Mouse (Mus musculus) olfactory bulb, adult 2 months (tissue): ENCODE data around the gene Fbxl17.

Experiments used
- CTCF ChIP-seq: fragments of 200-500 bp; IDR thresholded peaks from 2 replicates; pipeline ENCODE4 v1.5.1; 2012; ENCODE audit warnings: low read depth, mild to moderate bottlenecking, low read length, moderate library complexity; ENCODE audit not compliant: insufficient read depth
- POLR2A ChIP-seq: fragments of 200-500 bp; IDR thresholded peaks from 2 replicates; pipeline ENCODE4 v1.6.1; 2012; ENCODE audit warnings: mild to moderate bottlenecking, low read depth, low read length, moderate library complexity; ENCODE audit not compliant: insufficient read depth

DNA sequence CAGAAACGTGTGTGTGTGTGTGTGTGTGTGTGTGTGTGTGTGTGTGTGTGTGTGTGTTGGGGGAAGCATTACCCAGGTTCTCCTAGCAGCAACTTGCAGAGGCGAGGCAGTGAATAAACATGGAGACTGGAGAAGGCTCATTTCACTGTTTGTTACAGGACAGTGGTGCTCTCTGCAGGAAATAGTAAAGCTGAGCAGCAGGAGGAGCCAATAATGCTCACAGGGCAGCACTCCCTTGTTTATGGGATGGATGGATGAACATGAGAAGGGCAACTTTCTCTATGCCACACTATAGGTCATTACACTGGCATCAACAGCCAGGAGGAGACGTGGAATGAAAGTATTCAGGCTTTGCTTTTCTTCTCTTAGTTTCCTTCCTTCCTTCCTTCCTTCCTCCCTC, 264.0 kb downstream of the Fbxl17 start:
- no peak for TF ChIP-seq CTCF
- no peak for TF ChIP-seq POLR2A
